Mouse (Mus musculus) right cerebral cortex, postnatal 25 days (tissue): Measurements from ENCODE around the gene Phlpp1.
A peak's percentile ranks its signal among the peaks of the same experiment; 100 is the strongest.

Experiments used
- DNase-seq: peaks from one replicate; pipeline ENCODE4 v3.0.0; 2022

Phlpp1 gene

GRCm38 (mm10) chr1:106400900-106401634 lies 229.5 kb downstream of the Phlpp1 start:
- no peak for DNase-seq

- DNase-seq, result no peak
Measured at GRCm38 (mm10) chr1:106403011-106403501, 231.5 kb downstream of the Phlpp1 start.

DNA sequence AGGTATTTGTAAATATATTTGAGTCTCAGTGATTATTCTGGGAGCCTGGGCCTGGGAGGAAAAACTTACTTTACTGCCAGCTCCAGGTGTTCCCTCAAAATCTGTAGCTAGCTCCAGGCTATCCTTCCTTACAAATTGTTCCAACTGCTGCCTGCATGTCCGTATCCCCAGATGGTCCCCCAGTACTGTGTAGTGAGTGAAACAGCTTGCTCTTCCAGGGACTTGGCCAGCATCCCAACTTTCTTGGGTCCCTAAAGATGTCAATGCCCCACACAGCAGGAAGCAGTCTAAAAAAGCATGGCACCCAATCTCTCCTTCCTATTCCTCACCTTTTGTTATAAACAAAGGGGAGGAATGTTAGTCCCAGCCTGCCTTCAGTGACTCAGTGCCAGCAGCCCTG lies 235.3 kb downstream of the Phlpp1 start:
- no peak for DNase-seq

GRCm38 (mm10) chr1:106407963-106408440 lies 236.4 kb downstream of the Phlpp1 start:
- DNase-seq, result no peak

DNA sequence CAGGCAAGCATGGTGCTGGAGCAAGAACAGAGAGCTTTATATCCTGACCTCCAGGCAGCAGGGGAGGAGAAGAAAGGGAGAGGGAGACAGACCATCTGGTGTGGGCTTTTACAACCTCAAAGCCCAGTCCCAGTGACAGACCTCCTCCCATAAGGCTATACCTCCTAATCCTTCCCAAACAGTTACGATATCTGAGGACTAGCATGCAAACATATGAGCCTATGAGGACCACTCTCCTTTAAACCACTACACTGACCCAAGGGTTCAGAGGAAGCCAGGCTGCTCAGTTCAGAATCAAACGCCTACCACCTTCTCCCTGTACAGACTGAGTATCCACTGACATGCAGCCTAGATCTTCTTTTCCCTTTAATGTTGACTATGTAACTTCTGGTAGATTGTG lies 239.3 kb downstream of the Phlpp1 start:
- DNase-seq, result no peak

DNA sequence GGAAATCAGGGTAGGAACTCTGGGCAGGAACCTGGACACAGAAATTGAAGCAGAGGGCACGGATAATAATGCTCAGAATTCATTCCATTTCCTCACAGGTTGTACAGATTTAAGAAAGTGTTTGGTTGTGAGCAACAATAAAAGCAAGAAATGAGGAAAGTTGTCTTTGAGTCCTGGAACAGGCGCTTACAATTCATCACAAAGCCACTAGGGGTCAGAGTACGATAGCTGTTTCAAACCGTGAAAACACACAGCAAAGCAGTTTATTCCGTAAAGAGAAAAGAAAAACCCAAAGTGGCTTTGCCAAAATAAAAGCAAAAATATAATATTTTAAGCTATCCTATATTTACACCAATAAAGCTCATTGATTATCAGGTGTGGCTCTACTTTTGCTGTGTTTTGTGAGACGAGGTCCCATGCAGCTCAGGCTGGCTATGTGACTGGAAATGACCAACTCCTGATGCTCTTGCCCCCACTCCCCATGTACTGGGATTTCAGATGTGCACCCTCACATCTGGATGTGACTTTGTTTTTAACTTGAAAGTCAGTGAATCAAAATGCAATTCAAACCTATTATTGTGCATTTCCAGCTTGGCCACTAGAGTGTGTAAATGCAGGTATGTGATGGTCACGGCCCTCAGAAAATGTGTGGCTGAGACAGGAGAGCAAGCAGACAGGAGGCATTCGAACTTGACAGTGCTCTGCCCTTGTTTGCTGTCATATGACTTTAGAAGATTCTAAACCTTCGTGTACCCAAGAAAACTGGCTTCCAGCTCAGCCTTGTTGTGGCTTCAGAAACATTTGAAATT lies 253.8 kb downstream of the Phlpp1 start:
- DNase-seq, result no peak

DNA sequence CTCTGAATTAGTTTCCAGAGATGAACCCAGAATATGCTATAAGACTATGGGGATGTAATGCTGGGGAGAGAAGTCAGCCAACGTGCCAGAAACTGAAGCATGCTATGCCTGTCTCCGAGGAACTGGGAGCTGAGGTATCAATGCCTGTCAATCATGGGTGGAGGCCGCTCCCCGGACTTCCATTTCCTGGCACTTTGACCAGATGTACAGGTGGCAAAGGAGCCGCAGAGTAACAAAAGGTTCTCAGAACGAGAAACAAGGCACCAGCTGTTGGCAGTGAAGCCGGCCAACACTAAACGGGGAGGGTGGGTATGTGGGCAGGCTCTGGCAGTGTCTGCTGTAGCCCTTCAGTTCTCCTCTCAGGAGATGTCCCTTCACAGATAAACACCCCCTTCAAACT lies 256.6 kb downstream of the Phlpp1 start:
- peak; percentile 42 for DNase-seq

DNA sequence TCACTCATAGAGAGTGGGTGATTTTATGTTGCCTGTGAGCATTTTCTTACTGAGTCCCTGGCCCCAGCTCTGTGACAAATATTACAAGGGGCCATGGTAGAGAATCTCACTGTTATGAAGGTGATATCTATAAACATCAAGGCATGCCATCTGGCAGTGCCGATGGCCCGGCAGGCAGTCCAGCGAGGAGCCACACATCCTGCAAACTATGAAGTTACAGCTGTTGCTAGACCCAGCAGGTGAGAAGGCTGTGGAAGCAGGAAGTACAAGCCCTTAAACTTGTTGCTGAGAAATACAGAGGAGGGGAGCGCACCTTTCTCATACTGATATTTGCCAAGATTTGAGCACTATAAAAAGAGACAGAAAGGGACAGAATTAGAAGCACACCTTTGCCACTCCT lies 257.0 kb downstream of the Phlpp1 start:
- no peak for DNase-seq

GRCm38 (mm10) chr1:106433580-106433979 lies 262.0 kb downstream of the Phlpp1 start:
- no peak for DNase-seq
